Mouse (Mus musculus) ovary, adult 10 weeks (tissue): ENCODE results near the gene Bckdk. TPM values are rescaled to one million over a fixed set of nuclear protein-coding genes. Genes with fewer than 3 reads are reported as not detected.

Source experiments
- polyA plus RNA-seq: library from polyadenylated mRNA; stranded (reverse); fragments of 350-450 nt; fragmentation: Illumina TruSeq; extraction: RNeasy Lipid Tissue Mini Kit (QIAGEN cat#74804); gene quantifications from one replicate; pipeline ENCODE4 v1.2.3, GENCODE M21; 2014

Bckdk gene
- 3.2 TPM for polyA plus RNA-seq

GRCm38 (mm10) chr7:127903971-127904796, at the start of gene Bckdk:
Gene Bckdk (plus strand): TSS chr7:127904082.

DNA sequence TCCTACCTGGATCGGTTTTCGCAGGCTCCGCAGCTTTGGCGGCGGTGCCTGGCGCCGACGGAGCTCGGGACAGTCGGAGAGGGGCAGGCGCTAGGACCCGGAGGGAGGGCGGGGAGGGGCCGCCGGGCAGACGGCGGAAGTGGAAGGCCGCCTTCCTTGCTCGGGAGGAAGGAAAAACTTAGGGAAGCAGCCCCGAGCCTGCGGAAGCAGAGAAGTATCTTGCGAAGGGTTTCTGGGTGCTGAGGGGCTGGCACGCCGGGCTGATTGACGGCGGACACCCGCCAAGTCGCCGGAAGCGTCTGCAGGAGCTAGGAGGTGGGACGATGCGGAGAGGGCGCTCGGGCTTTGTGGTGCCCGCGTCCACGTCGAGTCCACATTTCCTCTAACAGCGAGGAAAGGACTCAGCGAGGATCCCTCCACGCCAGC, 27.8 kb upstream of the Bckdk start, which contains the start of gene Zfp646:
Gene Zfp646, plus strand, starts transcription at position 181 of the 426 bp plus-strand sequence.

GRCm38 (mm10) chr7:127876467-127877348, 27.2 kb upstream of the Bckdk start, which contains the start of gene Zfp668:
Gene Zfp668 (minus strand): TSS chr7:127876828.

GRCm38 (mm10) chr7:127890798-127891197, 13.1 kb upstream of the Bckdk start, which contains the start of gene Prss53:
Gene Prss53 (minus strand): TSS chr7:127890970.

DNA sequence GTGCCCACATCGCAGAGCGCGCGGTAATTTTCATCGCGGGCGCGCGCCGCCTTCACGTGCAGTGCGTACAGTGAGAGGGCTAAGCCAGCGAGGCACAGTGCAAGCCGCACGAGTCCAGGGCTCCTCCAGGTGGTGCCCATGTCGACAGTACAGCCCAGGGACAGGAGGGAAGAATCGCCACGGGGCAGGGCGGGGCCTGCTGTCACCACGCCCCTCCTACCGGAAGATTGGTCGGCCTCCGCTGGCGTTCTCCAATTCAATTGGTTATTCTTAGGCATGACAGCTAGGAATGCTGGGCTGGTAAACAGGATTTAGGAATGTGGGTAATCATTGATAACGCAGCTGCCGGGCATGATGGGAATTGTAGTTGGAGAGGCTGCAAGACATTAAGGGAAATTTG, 8.4 kb upstream of the Bckdk start, which contains the start of the genes Gm21974 and Vkorc1:
Gene Gm21974, minus strand, starts transcription at position 13 of the 400 bp plus-strand sequence.
Gene Vkorc1, minus strand, starts transcription at position 176 of the 400 bp plus-strand sequence.

GRCm38 (mm10) chr7:127912190-127912871, 8.4 kb downstream of the Bckdk start, which contains the start of gene Kat8:
Gene Kat8 (plus strand): TSS chr7:127912516.

GRCm38 (mm10) chr7:127929923-127930322, 26.0 kb downstream of the Bckdk start, which contains the start of gene Prss8:
Gene Prss8 (minus strand): TSS chr7:127930104.

DNA sequence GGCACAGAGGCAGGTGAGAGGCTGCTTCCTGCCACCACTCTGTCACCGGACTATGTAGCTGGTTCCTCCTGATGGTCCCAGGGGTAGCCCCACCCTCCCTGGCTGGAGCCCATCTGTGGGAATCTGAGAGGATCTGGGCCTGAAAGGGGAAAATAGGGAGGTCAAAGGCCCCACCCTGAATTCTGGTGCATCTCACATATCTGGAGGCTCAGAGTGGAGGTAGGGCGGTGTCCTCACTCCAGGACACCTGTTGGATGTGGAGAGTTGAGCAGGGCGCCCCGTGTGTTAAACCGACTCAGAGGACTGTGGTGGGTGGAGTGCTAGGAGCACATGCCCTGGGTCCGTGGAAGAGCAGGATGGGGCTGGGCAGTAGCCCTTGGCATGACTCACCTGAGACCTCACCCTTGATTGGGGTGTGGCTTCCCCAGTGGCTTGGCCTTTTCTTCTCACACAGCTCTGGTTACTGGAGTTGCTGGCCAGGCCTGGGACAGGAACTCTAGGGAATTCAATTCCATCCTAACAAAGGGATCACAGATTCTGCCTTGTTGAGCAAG, 42.7 kb downstream of the Bckdk start, which contains the start of gene Prss36:
Gene Prss36, minus strand, starts transcription at position 256 of the 554 bp plus-strand sequence.

Other genes with a start within 250 kb of the Bckdk start
- gene Bcl7c, start 195.1 kb upstream of the Bckdk start, polyA plus RNA-seq, result 6.5 TPM
- 2.4 TPM for gene Ctf1, start 191.3 kb upstream of the Bckdk start, polyA plus RNA-seq
- gene Ctf2, start 171.9 kb upstream of the Bckdk start, polyA plus RNA-seq, result not detected
- gene Fbxl19, start 159.5 kb upstream of the Bckdk start, polyA plus RNA-seq, result 0.66 TPM
- 2.7 TPM for gene Orai3, start 134.3 kb upstream of the Bckdk start, polyA plus RNA-seq
- 6.6 TPM for gene Setd1a, start 127.4 kb upstream of the Bckdk start, polyA plus RNA-seq
- not detected for gene Gm49388, start 118.5 kb upstream of the Bckdk start, polyA plus RNA-seq
- gene Hsd3b7, start 103.5 kb upstream of the Bckdk start, polyA plus RNA-seq, result 8.1 TPM
- 12.8 TPM for gene Stx4a, start 79.8 kb upstream of the Bckdk start, polyA plus RNA-seq
- gene Stx1b, start 79.5 kb upstream of the Bckdk start, polyA plus RNA-seq, result 1.1 TPM
- 9.1 TPM for gene Zfp646, start 27.9 kb upstream of the Bckdk start, polyA plus RNA-seq
- 4.3 TPM for gene Zfp668, start 27.3 kb upstream of the Bckdk start, polyA plus RNA-seq
- gene Prss53, start 13.1 kb upstream of the Bckdk start, polyA plus RNA-seq, result not detected
- not detected for gene Gm21974, start 8.6 kb upstream of the Bckdk start, polyA plus RNA-seq
- gene Vkorc1, start 8.5 kb upstream of the Bckdk start, polyA plus RNA-seq, result 68.1 TPM
- 7.5 TPM for gene Kat8, start 8.4 kb downstream of the Bckdk start, polyA plus RNA-seq
- not detected for gene Prss8, start 26.0 kb downstream of the Bckdk start, polyA plus RNA-seq
- not detected for gene Prss36, start 42.6 kb downstream of the Bckdk start, polyA plus RNA-seq
- 903 TPM for gene Fus, start 63.4 kb downstream of the Bckdk start, polyA plus RNA-seq
- 5.3 TPM for gene Pycard, start 89.8 kb downstream of the Bckdk start, polyA plus RNA-seq
- not detected for gene Trim72, start 99.9 kb downstream of the Bckdk start, polyA plus RNA-seq
- gene Itgam, start 158.6 kb downstream of the Bckdk start, polyA plus RNA-seq, result 5.8 TPM
- gene Gm49368, start 158.6 kb downstream of the Bckdk start, polyA plus RNA-seq, result not detected
- 5.0 TPM for gene Itgax, start 225.5 kb downstream of the Bckdk start, polyA plus RNA-seq